Mouse (Mus musculus): ENCODE measurements around the gene Doxl2. TPM values are rescaled to one million over a fixed set of nuclear protein-coding genes. Genes with fewer than 3 reads are reported as not detected.

Doxl2 gene
- polyA plus RNA-seq (2017; shearing (Covaris generic)): not detected

DNA sequence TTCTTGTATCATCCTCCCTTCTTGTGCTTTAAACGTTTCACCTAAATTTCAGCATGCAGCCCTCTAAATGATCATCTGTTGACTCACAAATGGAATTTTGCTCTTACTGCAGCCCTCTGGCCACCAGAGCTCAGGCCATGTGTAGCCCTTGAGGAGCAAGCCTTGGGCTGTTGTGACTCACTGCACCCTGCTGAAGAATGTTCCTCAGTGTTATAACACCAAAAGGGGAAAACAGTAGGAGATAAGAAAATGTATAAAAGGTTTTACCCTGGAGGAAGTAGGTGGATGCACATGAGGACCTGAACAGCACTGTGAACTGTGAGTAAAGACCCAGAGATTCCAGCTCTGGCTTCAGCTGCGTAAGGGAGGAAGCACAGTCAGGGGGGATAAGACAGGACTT, at the start of gene Doxl2:
Gene Doxl2, plus strand, starts transcription at position 301 of the 400 bp plus-strand sequence.

DNA sequence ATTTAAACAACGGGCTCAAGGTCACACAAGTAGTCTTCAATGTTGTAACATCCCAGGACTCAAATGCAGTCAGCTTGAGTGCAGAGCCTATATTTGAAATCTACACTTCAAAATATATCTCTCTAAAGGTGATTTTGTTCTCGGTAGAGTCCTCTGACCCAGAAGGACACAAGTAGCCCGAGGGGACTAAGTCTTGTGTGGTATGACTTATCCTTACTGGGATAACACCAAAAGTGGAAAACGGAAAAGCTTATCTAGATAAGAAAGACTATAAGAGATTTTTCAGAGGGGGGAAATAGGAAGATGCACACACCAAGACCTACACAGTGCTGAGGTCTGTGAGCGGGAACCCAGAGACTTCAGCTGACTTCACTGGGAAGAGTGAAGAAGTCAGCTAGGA, 45.2 kb upstream of the Doxl2 start, which contains the start of gene 1600015I10Rik:
Gene 1600015I10Rik, plus strand, starts transcription at position 301 of the 400 bp plus-strand sequence.

DNA sequence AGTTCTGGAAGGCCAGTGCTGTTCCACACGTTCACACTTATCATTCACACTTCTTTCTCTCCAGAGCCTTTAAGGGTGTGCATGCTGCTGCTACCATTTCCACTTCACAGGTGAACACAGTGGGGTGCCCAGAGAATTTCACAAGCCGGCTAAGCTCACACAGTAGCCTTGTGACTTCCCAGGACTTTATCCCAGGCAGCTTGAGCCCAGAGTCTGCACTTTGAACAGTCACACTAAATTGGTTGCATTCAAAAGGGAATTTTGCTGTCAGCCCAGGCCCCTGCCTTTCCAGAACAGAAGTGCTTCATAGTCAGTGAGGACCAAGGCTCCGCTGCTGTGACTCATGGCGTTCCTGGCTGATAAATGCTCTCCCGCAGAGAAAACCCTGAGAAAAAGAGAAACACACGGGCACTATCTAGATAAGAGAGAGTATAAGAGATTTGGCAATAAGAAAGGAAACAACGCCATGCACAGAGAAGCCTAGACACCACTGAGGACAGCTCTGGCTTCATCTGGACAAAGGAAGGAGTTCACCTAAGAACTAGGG, 11.8 kb downstream of the Doxl2 start, which contains the start of gene Svs1:
Gene Svs1, plus strand, starts transcription at position 418 of the 547 bp plus-strand sequence.

Other genes starting within 250 kb of the Doxl2 start
- 398 TPM for gene Gimap1, start 235.9 kb upstream of the Doxl2 start, polyA plus RNA-seq (2017; shearing (Covaris generic))
- 153 TPM for gene Gimap5, start 228.8 kb upstream of the Doxl2 start, polyA plus RNA-seq (2017; shearing (Covaris generic))
- 1,843 TPM for gene Gimap3, start 204.1 kb upstream of the Doxl2 start, polyA plus RNA-seq (2017; shearing (Covaris generic))
- gene Tmem176a, start 134.0 kb upstream of the Doxl2 start, polyA plus RNA-seq (2017; shearing (Covaris generic)): 4.3 TPM
- gene Tmem176b, start 133.5 kb upstream of the Doxl2 start, polyA plus RNA-seq (2017; shearing (Covaris generic)): 9.9 TPM
- not detected for gene Aoc1, start 102.1 kb upstream of the Doxl2 start, polyA plus RNA-seq (2017; shearing (Covaris generic))
- not detected for gene 1600015I10Rik, start 45.1 kb upstream of the Doxl2 start, polyA plus RNA-seq (2017; shearing (Covaris generic))
- gene Svs1, start 11.9 kb downstream of the Doxl2 start, polyA plus RNA-seq (2017; shearing (Covaris generic)): not detected
- gene Gpnmb, start 61.6 kb downstream of the Doxl2 start, polyA plus RNA-seq (2017; shearing (Covaris generic)): 2.8 TPM
- 51.8 TPM for gene Malsu1, start 98.8 kb downstream of the Doxl2 start, polyA plus RNA-seq (2017; shearing (Covaris generic))
- 0.92 TPM for gene Igf2bp3, start 240.0 kb downstream of the Doxl2 start, polyA plus RNA-seq (2017; shearing (Covaris generic))

Data from effector memory CD4-positive, alpha-beta T cell, adult 5 months (primary cell).